Mouse (Mus musculus) lung, postnatal 36 days (tissue): ENCODE measurements around the gene Polr2c.

Source experiments
- DNase-seq: peaks from one replicate; pipeline ENCODE4 v3.0.0; 2022; ENCODE audit warnings: mixed read lengths

Polr2c gene

GRCm38 (mm10) chr8:94888383-94889036, 31.3 kb downstream of the Polr2c start:
- no peak for DNase-seq

- DNase-seq, result no peak
Observed at GRCm38 (mm10) chr8:94892917-94893316, 35.7 kb downstream of the Polr2c start.

- DNase-seq, result peak; percentile 76
Observed at GRCm38 (mm10) chr8:94899262-94899661, 42.0 kb downstream of the Polr2c start.

GRCm38 (mm10) chr8:94900617-94901016, 43.4 kb downstream of the Polr2c start:
- DNase-seq, result no peak

GRCm38 (mm10) chr8:94901031-94901430, 43.8 kb downstream of the Polr2c start:
- DNase-seq, result no peak

GRCm38 (mm10) chr8:94903709-94904108, 46.5 kb downstream of the Polr2c start:
- DNase-seq, result no peak

GRCm38 (mm10) chr8:94904450-94905175, 47.4 kb downstream of the Polr2c start:
- DNase-seq, result peak; percentile 94

- no peak for DNase-seq
Observed at GRCm38 (mm10) chr8:94907591-94908300, 50.5 kb downstream of the Polr2c start.

GRCm38 (mm10) chr8:94908847-94909246, 51.6 kb downstream of the Polr2c start:
- DNase-seq, result peak; percentile 90

- peak; percentile 79 for DNase-seq
Observed at GRCm38 (mm10) chr8:94913061-94913660, 55.9 kb downstream of the Polr2c start.

- no peak for DNase-seq
Observed at GRCm38 (mm10) chr8:94914256-94914655, 57.0 kb downstream of the Polr2c start.

- DNase-seq, result peak; percentile 35
Observed at GRCm38 (mm10) chr8:94914701-94915101, 57.5 kb downstream of the Polr2c start.

- DNase-seq, result no peak
Observed at GRCm38 (mm10) chr8:94916311-94916959, 59.2 kb downstream of the Polr2c start.

- no peak for DNase-seq
Observed at GRCm38 (mm10) chr8:94916960-94917324, 59.7 kb downstream of the Polr2c start.

GRCm38 (mm10) chr8:94917352-94917751, 60.1 kb downstream of the Polr2c start:
- DNase-seq, result peak; percentile 98

GRCm38 (mm10) chr8:94917851-94918495, 60.7 kb downstream of the Polr2c start, which contains the start of gene Ccdc102a:
Ccdc102a (minus strand) TSS chr8:94918098.
- DNase-seq, result peak; percentile 50

GRCm38 (mm10) chr8:94919256-94919655, 62.0 kb downstream of the Polr2c start:
- DNase-seq, result no peak

- DNase-seq, result no peak
Observed at GRCm38 (mm10) chr8:94922176-94922575, 64.9 kb downstream of the Polr2c start.

- peak; percentile 70 for DNase-seq
Observed at GRCm38 (mm10) chr8:94922602-94923001, 65.4 kb downstream of the Polr2c start.
